Mouse (Mus musculus) erythroblast, adult 5-6 weeks (primary cell): ENCODE results near the gene Gnat2. TPM values are rescaled to one million over a fixed set of nuclear protein-coding genes. Genes with fewer than 3 reads are reported as not detected.

Experiments used
- ATAC-seq: replicated peaks from 2 replicates; pipeline ENCODE4 v1.8.0; 2016; ENCODE audit warnings: moderate number of reproducible peaks, mild to moderate bottlenecking, moderate TSS enrichment, inconsistent platforms; ENCODE audit not compliant: poor library complexity, low FRiP score, severe bottlenecking
- total RNA-seq, 2 experiments: library from RNA; stranded (forward) in 1 of 2; stranded (reverse) in 1 of 2; fragments of 150-400 nt in 1 of 2; fragments of 200-764, 138-1000 nt in 1 of 2; gene quantifications; 2 replicates each; pipeline versions ENCODE4 v1.2.3 to v1.2.4; 2015 to 2017; ENCODE audit warnings: low replicate concordance in 2 of 2

Gene Gnat2
- total RNA-seq, 2 experiments from 2014 or later: 0.09 TPM; not detected in 1

- peak; percentile 71 for ATAC-seq
These were observed 55.0 kb downstream of the Gnat2 start for GRCm38 (mm10) chr3:108147386-108148235.

Other genes starting within 250 kb of the Gnat2 start
- gene Eps8l3, start 215.6 kb upstream of the Gnat2 start, total RNA-seq (2015; ENCODE audit: low replicate concordance): 1.5 TPM in 1 of 2 replicates, not detected in the other
- not detected in 2 replicates for gene Eps8l3, start 215.6 kb upstream of the Gnat2 start, total RNA-seq (2017; ENCODE audit: low replicate concordance)
- 17.9 and 33.9 TPM in 2 replicates for gene Gstm5, start 197.0 kb upstream of the Gnat2 start, total RNA-seq (2015; ENCODE audit: low replicate concordance)
- 8.2 and 22.6 TPM in 2 replicates for gene Gstm5, start 197.0 kb upstream of the Gnat2 start, total RNA-seq (2017; ENCODE audit: low replicate concordance)
- not detected in 2 replicates for gene Gstm7, start 161.0 kb upstream of the Gnat2 start, total RNA-seq (2015; ENCODE audit: low replicate concordance)
- 1.8 TPM in 1 of 2 replicates, not detected in the other for gene Gstm7, start 161.0 kb upstream of the Gnat2 start, total RNA-seq (2017; ENCODE audit: low replicate concordance)
- not detected in 2 replicates for gene Gstm6, start 149.0 kb upstream of the Gnat2 start, total RNA-seq (2015; ENCODE audit: low replicate concordance)
- not detected in 2 replicates for gene Gstm6, start 149.0 kb upstream of the Gnat2 start, total RNA-seq (2017; ENCODE audit: low replicate concordance)
- not detected in 2 replicates for gene Gstm3, start 123.5 kb upstream of the Gnat2 start, total RNA-seq (2015; ENCODE audit: low replicate concordance)
- not detected in 2 replicates for gene Gstm3, start 123.5 kb upstream of the Gnat2 start, total RNA-seq (2017; ENCODE audit: low replicate concordance)
- gene Gstm2, start 106.3 kb upstream of the Gnat2 start, total RNA-seq (2015; ENCODE audit: low replicate concordance): 1.3 TPM in 1 of 2 replicates, not detected in the other
- 0.60 and 2.1 TPM in 2 replicates for gene Gstm2, start 106.3 kb upstream of the Gnat2 start, total RNA-seq (2017; ENCODE audit: low replicate concordance)
- gene Gstm1, start 74.8 kb upstream of the Gnat2 start, total RNA-seq (2015; ENCODE audit: low replicate concordance): 160 and 254 TPM in 2 replicates
- gene Gstm1, start 74.8 kb upstream of the Gnat2 start, total RNA-seq (2017; ENCODE audit: low replicate concordance): 49.2 and 74.5 TPM in 2 replicates
- 4.2 and 8.4 TPM in 2 replicates for gene Gstm4, start 47.9 kb upstream of the Gnat2 start, total RNA-seq (2015; ENCODE audit: low replicate concordance)
- gene Gstm4, start 47.9 kb upstream of the Gnat2 start, total RNA-seq (2017; ENCODE audit: low replicate concordance): 0.28 and 0.51 TPM in 2 replicates
- 7.1 and 8.6 TPM in 2 replicates for gene Ampd2, start 6.1 kb upstream of the Gnat2 start, total RNA-seq (2015; ENCODE audit: low replicate concordance)
- 3.1 and 14.5 TPM in 2 replicates for gene Ampd2, start 6.1 kb upstream of the Gnat2 start, total RNA-seq (2017; ENCODE audit: low replicate concordance)
- 46.8 and 63.4 TPM in 2 replicates for gene Gnai3, start 53.4 kb downstream of the Gnat2 start, total RNA-seq (2015; ENCODE audit: low replicate concordance)
- 38.2 and 46.0 TPM in 2 replicates for gene Gnai3, start 53.4 kb downstream of the Gnat2 start, total RNA-seq (2017; ENCODE audit: low replicate concordance)
- not detected in 2 replicates for gene Gpr61, start 62.1 kb downstream of the Gnat2 start, total RNA-seq (2015; ENCODE audit: low replicate concordance)
- not detected in 2 replicates for gene Gpr61, start 62.1 kb downstream of the Gnat2 start, total RNA-seq (2017; ENCODE audit: low replicate concordance)
- not detected in 2 replicates for gene Amigo1, start 93.5 kb downstream of the Gnat2 start, total RNA-seq (2015; ENCODE audit: low replicate concordance)
- gene Amigo1, start 93.5 kb downstream of the Gnat2 start, total RNA-seq (2017; ENCODE audit: low replicate concordance): 0.77 TPM in 1 of 2 replicates, not detected in the other
- 0.63 and 1.3 TPM in 2 replicates for gene Cyb561d1, start 108.4 kb downstream of the Gnat2 start, total RNA-seq (2015; ENCODE audit: low replicate concordance)
- gene Cyb561d1, start 108.4 kb downstream of the Gnat2 start, total RNA-seq (2017; ENCODE audit: low replicate concordance): 1.1 and 1.7 TPM in 2 replicates
- gene Atxn7l2, start 118.1 kb downstream of the Gnat2 start, total RNA-seq (2015; ENCODE audit: low replicate concordance): 0.58 and 0.84 TPM in 2 replicates
- 0.56 and 1.4 TPM in 2 replicates for gene Atxn7l2, start 118.1 kb downstream of the Gnat2 start, total RNA-seq (2017; ENCODE audit: low replicate concordance)
- gene Sypl2, start 133.9 kb downstream of the Gnat2 start, total RNA-seq (2015; ENCODE audit: low replicate concordance): not detected in 2 replicates
- not detected in 2 replicates for gene Sypl2, start 133.9 kb downstream of the Gnat2 start, total RNA-seq (2017; ENCODE audit: low replicate concordance)
- gene Psma5, start 164.1 kb downstream of the Gnat2 start, total RNA-seq (2015; ENCODE audit: low replicate concordance): 39.8 and 54.5 TPM in 2 replicates
- gene Psma5, start 164.1 kb downstream of the Gnat2 start, total RNA-seq (2017; ENCODE audit: low replicate concordance): 49.6 and 55.6 TPM in 2 replicates
- gene Sort1, start 191.3 kb downstream of the Gnat2 start, total RNA-seq (2015; ENCODE audit: low replicate concordance): 16.7 and 20.3 TPM in 2 replicates
- gene Sort1, start 191.3 kb downstream of the Gnat2 start, total RNA-seq (2017; ENCODE audit: low replicate concordance): 12.4 and 18.3 TPM in 2 replicates